Mouse (Mus musculus) lung, embryonic 15.5 days (tissue): ENCODE data around the gene Mtm1. TPM values are rescaled to one million over a fixed set of nuclear protein-coding genes. Genes with fewer than 3 reads are reported as not detected.

Source experiments
- ATAC-seq: fragments of 200-750 bp; cut with Nextera tagmentation; 2 replicates; pipeline ENCODE4 v1.8.0; 2017; ENCODE audit warnings: moderate number of reproducible peaks, borderline replicate concordance; ENCODE audit not compliant: low FRiP score, low TSS enrichment; ENCODE audit errors: extremely low read depth
- H3K27ac ChIP-seq: fragments of 300-500 bp; sonication (generic); 2 replicates; pipeline ENCODE4 v1.5.1; 2015; ENCODE audit warnings: moderate library complexity, mild to moderate bottlenecking, inconsistent platforms
- H3K27me3 ChIP-seq: fragments of 300-500 bp; sonication (generic); 2 replicates; pipeline ENCODE4 v1.6.1; 2015; ENCODE audit warnings: inconsistent platforms
- H3K36me3 ChIP-seq: fragments of 300-500 bp; sonication (generic); 2 replicates; pipeline ENCODE4 v1.6.1; 2015; ENCODE audit warnings: inconsistent platforms
- H3K4me1 ChIP-seq: fragments of 300-500 bp; sonication (generic); 2 replicates; pipeline ENCODE4 v1.6.1; 2015; ENCODE audit warnings: inconsistent platforms
- H3K4me2 ChIP-seq: fragments of 300-500 bp; sonication (generic); 2 replicates; pipeline ENCODE4 v1.6.1; 2015; ENCODE audit warnings: inconsistent platforms, mild to moderate bottlenecking, moderate library complexity
- H3K4me3 ChIP-seq: fragments of 300-500 bp; sonication (generic); 2 replicates; pipeline ENCODE4 v1.5.1; 2015; ENCODE audit warnings: mild to moderate bottlenecking, inconsistent platforms
- H3K9ac ChIP-seq: fragments of 300-500 bp; sonication (generic); 2 replicates; pipeline ENCODE4 v1.6.1; 2015; ENCODE audit warnings: inconsistent platforms
- H3K9me3 ChIP-seq: fragments of 300-500 bp; sonication (generic); 2 replicates; pipeline ENCODE4 v1.6.1; 2016; ENCODE audit warnings: inconsistent platforms
- WGBS: fragments of 180-500 bp; shearing (Covaris S2); methylation state at CpG from one replicate; pipeline ENCODE4 v1.1.7; 2015; 5-methylcytosine and 5-hydroxymethylcytosine counted together
- polyA plus RNA-seq: library from polyadenylated mRNA; unstranded; fragments of >200 nt; fragmentation: Nextera tagmentation; extraction: Ambion mirVana; gene quantifications from 2 replicates; pipeline ENCODE4 v1.2.1, GENCODE M21; 2015

Mtm1 gene
- polyA plus RNA-seq, result 4.7 and 6.4 TPM in 2 replicates

DNA sequence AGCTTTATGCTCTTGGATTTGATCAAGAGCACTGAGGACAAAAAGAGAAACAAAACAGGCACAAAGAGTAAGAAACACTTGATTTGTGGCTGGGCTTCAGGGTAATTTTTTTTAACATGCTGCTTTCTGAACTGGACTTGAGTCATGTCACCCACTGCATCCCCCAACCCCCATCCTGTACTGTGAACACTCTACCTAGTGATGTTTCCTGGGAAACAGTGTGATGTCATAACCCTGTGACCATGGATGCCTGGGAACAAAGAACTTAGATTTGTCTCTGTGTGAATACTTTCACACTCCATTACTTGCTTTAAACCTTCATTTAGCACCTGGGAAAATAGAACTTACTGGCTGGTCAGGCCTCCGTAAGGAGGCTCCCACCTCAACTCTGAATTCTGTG, at the start of gene Mtm1:
Mtm1 (plus strand) TSS at position 301 of the 400 bp plus-strand sequence.
- H3K9ac ChIP-seq, result no peak within 1 kb of the TSS
- H3K4me2 ChIP-seq, result no peak within 1 kb of the TSS
- H3K27me3 ChIP-seq, result no peaks in the 10 kb centered on the region
- H3K9me3 ChIP-seq, result no peaks in the 10 kb centered on the region
- no peaks in the 10 kb centered on the region for H3K36me3 ChIP-seq
- H3K4me1 ChIP-seq, result no peaks in the 10 kb centered on the region
- no peak for ATAC-seq
- H3K4me3 ChIP-seq, result no peak within 1 kb of the TSS
- 76% methylated on average over 1 of the region's 1 CpGs for WGBS
- no peak within 1 kb of the TSS for H3K27ac ChIP-seq

DNA sequence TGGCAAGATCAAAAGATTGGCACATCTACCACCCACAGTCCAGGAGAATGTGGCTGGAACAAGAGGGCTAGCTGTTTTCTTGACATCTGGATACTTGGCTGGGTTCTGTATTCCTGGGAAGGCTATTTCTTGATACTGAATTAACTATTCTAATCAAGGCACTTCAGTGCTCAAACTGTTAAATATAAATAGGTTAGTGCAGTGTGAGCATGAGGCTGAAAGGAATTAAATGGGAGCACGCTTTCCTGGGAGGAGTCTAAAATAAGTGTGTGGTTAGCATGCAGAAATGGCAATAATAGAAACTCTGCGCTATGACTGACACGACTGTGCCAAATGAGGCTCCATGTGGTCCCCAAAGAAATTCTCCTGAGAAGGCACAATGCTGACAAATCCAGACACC, 29.0 kb upstream of the Mtm1 start:
- H3K36me3 ChIP-seq, result no peaks in the 10 kb centered on the region
- ATAC-seq, result no peak
- no peak overlapping the region for H3K4me2 ChIP-seq
- 83% methylated on average over 3 of the region's 3 CpGs for WGBS
- no peak overlapping the region for H3K27ac ChIP-seq
- no peaks in the 10 kb centered on the region for H3K4me1 ChIP-seq
- no peaks in the 10 kb centered on the region for H3K9me3 ChIP-seq
- H3K4me3 ChIP-seq, result no peak overlapping the region
- H3K9ac ChIP-seq, result no peak overlapping the region
- H3K27me3 ChIP-seq, result no peaks in the 10 kb centered on the region

DNA sequence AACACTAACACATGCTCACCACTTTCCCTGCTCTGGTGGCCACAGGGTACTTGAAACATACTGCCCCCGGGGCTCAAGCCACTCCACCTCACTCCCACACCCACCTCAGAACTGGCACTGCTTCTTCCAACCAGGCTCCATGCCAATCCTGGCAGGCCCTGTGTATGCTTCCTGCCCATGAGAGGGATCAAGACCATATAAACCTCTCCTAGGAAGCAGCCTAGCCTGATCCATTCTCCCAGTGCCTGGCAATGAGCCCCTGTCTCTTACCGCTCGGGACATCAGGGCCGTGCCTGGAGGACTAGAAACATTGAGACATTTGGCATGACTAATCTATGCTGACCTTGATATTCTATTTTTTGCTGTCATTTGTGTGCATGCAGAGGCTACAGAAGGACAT, 26.9 kb upstream of the Mtm1 start:
- WGBS, result 86% methylated on average over 4 of the region's 4 CpGs
- Histone ChIP-seq H3K9me3 (no peaks in the 10 kb centered on the region), H3K27me3 (no peaks in the 10 kb centered on the region), H3K4me3 (no peak overlapping the region), H3K36me3 (no peaks in the 10 kb centered on the region), H3K9ac (no peak overlapping the region), H3K4me2 (no peak overlapping the region), H3K27ac (no peak overlapping the region), H3K4me1 (no peaks in the 10 kb centered on the region)
- no peak for ATAC-seq

DNA sequence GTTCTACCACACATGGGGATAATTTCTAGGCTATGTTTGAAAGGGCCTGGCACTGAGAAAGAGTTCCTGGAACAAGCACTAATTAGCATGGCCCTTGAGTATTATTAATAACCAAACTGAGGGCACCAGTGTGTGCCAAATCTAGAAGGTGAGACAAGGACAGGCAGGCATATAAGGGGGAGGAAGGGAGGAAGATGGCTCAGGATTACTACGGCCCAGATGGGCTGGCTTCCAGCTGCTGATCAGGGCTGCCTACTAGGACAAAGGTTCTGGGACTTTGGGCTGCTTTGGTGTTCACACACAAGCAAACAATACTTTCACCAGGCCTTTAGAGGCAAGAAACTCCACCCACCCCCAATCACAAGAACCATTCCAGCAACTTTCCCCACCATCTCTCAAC, 24.2 kb upstream of the Mtm1 start:
- Histone ChIP-seq H3K36me3 (no peaks in the 10 kb centered on the region), H3K4me2 (no peak overlapping the region), H3K9ac (no peak overlapping the region), H3K9me3 (no peaks in the 10 kb centered on the region), H3K4me1 (no peaks in the 10 kb centered on the region), H3K4me3 (no peak overlapping the region), H3K27me3 (no peaks in the 10 kb centered on the region), H3K27ac (no peak overlapping the region)
- 80% methylated on average over 1 of the region's 1 CpGs for WGBS
- no peak for ATAC-seq

- no peak for ATAC-seq
- Histone ChIP-seq H3K27ac (no peak overlapping the region), H3K9me3 (no peaks in the 10 kb centered on the region), H3K4me2 (no peak overlapping the region), H3K9ac (no peak overlapping the region), H3K4me1 (no peaks in the 10 kb centered on the region), H3K36me3 (no peaks in the 10 kb centered on the region), H3K4me3 (no peak overlapping the region), H3K27me3 (no peaks in the 10 kb centered on the region)
- WGBS, result 75% methylated on average over 2 of the region's 2 CpGs
Observed at GRCm38 (mm10) chrX:71204776-71205175, 5.8 kb upstream of the Mtm1 start.

DNA sequence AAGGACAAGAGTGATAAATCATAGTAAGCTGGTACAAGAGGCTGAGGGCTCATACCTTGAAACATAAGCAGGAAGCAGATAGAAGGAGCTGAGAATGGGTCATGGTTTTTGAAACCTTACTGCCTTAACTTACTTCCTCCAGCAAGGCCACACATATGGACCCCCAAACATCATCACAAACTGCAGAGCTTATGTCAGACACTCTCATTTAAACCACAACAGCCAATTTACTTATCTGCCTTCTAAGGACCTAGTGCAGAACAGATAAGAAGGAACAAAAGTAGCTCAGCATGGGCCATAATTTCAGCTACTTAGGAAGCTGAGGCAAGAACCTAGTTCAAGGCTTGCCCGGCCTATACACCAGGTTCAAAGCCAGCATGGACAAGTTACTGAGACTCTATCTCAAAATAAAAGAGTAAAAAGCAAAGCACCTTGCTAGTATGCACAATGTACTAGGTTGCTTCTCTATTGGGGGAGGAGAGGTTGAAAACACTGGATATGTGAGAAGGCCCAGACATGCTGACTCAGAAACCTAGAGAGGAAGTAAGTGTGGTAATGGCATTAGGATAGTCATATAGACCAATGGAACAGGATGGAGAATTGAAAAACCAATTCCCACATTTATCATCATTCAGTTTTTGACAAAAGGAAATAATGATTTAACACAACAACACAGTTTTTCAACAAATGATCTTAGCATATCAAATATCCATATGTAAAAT, 4.6 kb upstream of the Mtm1 start:
- no peak overlapping the region for H3K9ac ChIP-seq
- no peaks in the 10 kb centered on the region for H3K27me3 ChIP-seq
- H3K4me1 ChIP-seq, result no peaks in the 10 kb centered on the region
- H3K27ac ChIP-seq, result no peak overlapping the region
- 76% methylated on average over 1 of the region's 1 CpGs for WGBS
- no peaks in the 10 kb centered on the region for H3K9me3 ChIP-seq
- no peak overlapping the region for H3K4me3 ChIP-seq
- H3K4me2 ChIP-seq, result no peak overlapping the region
- H3K36me3 ChIP-seq, result no peaks in the 10 kb centered on the region
- no peak for ATAC-seq

DNA sequence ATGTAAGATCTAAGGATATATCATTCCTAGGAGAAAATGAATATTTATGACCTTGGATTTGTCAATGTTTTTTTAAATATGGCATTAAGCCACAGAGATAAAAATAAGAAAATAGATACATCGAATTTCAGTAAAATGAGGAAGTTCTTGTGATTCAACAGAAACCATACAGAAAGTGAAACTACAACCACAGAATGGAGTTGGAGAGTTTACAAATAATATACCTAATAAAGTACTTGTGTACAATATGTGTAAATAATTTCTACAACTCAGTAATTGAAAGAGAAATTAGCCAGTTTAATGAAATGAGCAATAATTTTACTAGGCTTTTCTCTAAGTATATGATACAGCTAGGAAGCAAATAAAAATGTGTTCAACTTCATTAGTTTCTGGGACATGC, 4.0 kb upstream of the Mtm1 start:
- no peaks in the 10 kb centered on the region for H3K9me3 ChIP-seq
- ATAC-seq, result no peak
- no peak overlapping the region for H3K4me3 ChIP-seq
- no peaks in the 10 kb centered on the region for H3K36me3 ChIP-seq
- no peak overlapping the region for H3K4me2 ChIP-seq
- H3K27me3 ChIP-seq, result no peaks in the 10 kb centered on the region
- no peak overlapping the region for H3K27ac ChIP-seq
- no peaks in the 10 kb centered on the region for H3K4me1 ChIP-seq
- no peak overlapping the region for H3K9ac ChIP-seq
- 65% methylated on average over 1 of the region's 1 CpGs for WGBS

- H3K27me3 ChIP-seq, result no peaks in the 10 kb centered on the region
- H3K4me3 ChIP-seq, result no peak overlapping the region
- no peak for ATAC-seq
- no peak overlapping the region for H3K4me2 ChIP-seq
- no peaks in the 10 kb centered on the region for H3K9me3 ChIP-seq
- no peaks in the 10 kb centered on the region for H3K36me3 ChIP-seq
- no peaks in the 10 kb centered on the region for H3K4me1 ChIP-seq
- no peak overlapping the region for H3K27ac ChIP-seq
- WGBS, result 81% methylated on average over 4 of the region's 4 CpGs
- no peak overlapping the region for H3K9ac ChIP-seq
Observed at GRCm38 (mm10) chrX:71212911-71213310, 2.3 kb downstream of the Mtm1 start.

- peak overlapping the region; percentile 38; the same call in 1 of the 2 replicates for H3K9ac ChIP-seq
- no peak overlapping the region for H3K27ac ChIP-seq
- ATAC-seq, result peak; percentile 98
- H3K9me3 ChIP-seq, result no peaks in the 10 kb centered on the region
- peak overlapping the region; percentile 53 for H3K4me3 ChIP-seq
- 11% methylated on average over 20 of the region's 20 CpGs for WGBS
- no peaks in the 10 kb centered on the region for H3K36me3 ChIP-seq
- no peaks in the 10 kb centered on the region for H3K27me3 ChIP-seq
- H3K4me1 ChIP-seq, result no peaks in the 10 kb centered on the region
- H3K4me2 ChIP-seq, result peak overlapping the region; percentile 71
Observed at GRCm38 (mm10) chrX:71214441-71215112, 4.0 kb downstream of the Mtm1 start.

- ATAC-seq, result peak; percentile 76
- no peak overlapping the region for H3K27ac ChIP-seq
- H3K4me3 ChIP-seq, result peak overlapping the region; percentile 53
- WGBS, result 14% methylated on average over 27 of the region's 27 CpGs
- no peaks in the 10 kb centered on the region for H3K9me3 ChIP-seq
- H3K4me2 ChIP-seq, result peak overlapping the region; percentile 71
- peak overlapping the region; percentile 38; the same call in 1 of the 2 replicates for H3K9ac ChIP-seq
- no peaks in the 10 kb centered on the region for H3K4me1 ChIP-seq
- H3K36me3 ChIP-seq, result no peaks in the 10 kb centered on the region
- H3K27me3 ChIP-seq, result no peaks in the 10 kb centered on the region
Observed at GRCm38 (mm10) chrX:71215113-71215708, 4.6 kb downstream of the Mtm1 start.

DNA sequence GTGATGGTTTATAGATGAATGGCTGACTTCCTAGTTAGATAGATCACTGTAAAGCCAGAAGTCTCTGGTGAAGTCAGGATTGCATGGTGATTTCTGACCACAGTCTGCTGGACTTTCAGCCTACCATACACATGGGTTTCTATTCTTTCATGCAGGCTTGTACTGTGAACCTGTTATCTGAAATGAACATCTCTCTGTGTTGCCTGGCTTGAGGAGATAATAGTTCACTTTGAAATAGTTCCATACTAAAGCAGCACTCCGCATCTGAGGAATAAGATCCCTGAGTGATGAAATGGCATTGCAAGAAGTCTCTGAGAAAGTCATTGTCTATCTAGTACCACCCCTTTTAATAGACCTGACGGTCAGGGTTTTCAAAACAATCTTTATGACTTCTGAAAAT, 6.3 kb downstream of the Mtm1 start:
- Histone ChIP-seq H3K4me3 (no peak overlapping the region), H3K4me2 (no peak overlapping the region), H3K9ac (no peak overlapping the region), H3K27me3 (no peaks in the 10 kb centered on the region), H3K36me3 (no peaks in the 10 kb centered on the region), H3K9me3 (no peaks in the 10 kb centered on the region), H3K4me1 (no peaks in the 10 kb centered on the region), H3K27ac (no peak overlapping the region)
- no peak for ATAC-seq
- 82% methylated on average over 2 of the region's 2 CpGs for WGBS

- Histone ChIP-seq H3K4me2 (no peak overlapping the region), H3K9ac (no peak overlapping the region), H3K36me3 (no peaks in the 10 kb centered on the region), H3K9me3 (no peaks in the 10 kb centered on the region), H3K4me1 (no peaks in the 10 kb centered on the region), H3K27ac (no peak overlapping the region), H3K4me3 (no peak overlapping the region), H3K27me3 (no peaks in the 10 kb centered on the region)
- no peak for ATAC-seq
- 76% methylated on average over 3 of the region's 3 CpGs for WGBS
Observed at GRCm38 (mm10) chrX:71218853-71219252, 8.3 kb downstream of the Mtm1 start.
